Mouse (Mus musculus) NIH3T3 (cell line): ENCODE measurements at regions not wholly inside any gene's neighbourhood (a gene's known extent, or its start where the extent isn't known, plus 50 kb on each side); places are given as distances from the start of the nearest gene placed in this dataset.

ENCODE experiments used
- DNase-seq: peaks from one replicate; pipeline ENCODE4 v3.0.0-alpha.2; 2012; ENCODE audit warnings: low read depth

DNA sequence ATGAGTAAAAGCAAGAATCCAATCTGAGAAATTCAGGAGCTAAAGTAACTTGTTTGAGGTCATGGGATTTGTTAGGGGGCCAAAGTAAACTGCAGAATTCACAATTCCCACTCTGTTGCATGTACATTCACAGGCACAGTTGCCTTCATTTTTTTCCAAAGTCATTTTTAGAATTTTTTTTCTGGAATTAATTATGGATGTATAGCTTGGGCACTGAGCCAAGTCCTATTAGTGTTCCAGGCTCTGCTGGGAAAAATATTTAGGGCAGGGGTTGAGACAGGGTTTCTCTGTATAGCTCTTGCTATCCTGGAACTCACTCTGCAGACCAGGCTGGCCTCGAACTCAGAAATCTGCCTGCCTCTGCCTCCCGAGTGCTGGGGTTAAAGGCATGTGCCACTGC lies 188.3 kb downstream of the Cd83 start:
- DNase-seq: no peak

GRCm38 (mm10) chr13:43975281-43975680 lies 190.7 kb downstream of the Cd83 start:
- DNase-seq: no peak

DNA sequence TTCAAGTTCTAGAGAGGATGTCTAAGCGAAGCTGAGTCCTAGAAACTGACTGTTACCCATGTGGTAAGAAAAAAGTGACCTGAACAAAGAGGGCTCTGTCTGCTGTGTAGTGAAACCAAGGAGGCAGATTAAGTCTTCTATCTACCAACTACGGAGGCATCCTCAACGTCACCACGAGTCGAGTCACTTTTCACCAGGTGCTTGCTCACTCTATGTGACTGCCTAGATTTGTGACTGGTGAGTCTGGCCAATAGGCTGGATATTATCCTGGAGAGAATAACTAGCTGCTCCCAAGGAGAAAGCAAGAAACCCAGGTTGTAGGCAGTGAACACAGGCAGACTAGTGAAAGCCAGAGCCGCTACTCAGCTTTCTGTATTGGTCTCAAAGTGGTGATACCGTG lies 191.2 kb downstream of the Cd83 start:
- no peak for DNase-seq

DNA sequence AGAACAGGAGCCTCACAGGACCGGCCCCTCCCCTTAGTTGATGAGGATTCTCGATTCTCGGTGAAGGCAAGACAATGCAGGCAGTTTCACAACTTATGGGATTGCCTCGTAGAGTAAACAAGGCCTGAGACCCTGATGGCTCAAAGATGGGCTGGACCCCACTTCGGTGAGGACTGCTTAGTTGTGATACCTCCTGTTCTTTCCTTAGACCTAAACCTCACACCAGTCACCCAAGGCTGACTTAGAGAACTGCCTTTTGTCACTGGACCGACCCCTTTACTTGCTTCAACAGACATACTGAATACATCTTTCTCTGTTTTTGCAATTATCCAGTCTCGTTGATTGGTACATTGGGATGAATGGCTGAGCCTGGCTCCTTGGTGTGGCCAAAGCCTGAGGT lies 192.1 kb downstream of the Cd83 start:
- DNase-seq: no peak

DNA sequence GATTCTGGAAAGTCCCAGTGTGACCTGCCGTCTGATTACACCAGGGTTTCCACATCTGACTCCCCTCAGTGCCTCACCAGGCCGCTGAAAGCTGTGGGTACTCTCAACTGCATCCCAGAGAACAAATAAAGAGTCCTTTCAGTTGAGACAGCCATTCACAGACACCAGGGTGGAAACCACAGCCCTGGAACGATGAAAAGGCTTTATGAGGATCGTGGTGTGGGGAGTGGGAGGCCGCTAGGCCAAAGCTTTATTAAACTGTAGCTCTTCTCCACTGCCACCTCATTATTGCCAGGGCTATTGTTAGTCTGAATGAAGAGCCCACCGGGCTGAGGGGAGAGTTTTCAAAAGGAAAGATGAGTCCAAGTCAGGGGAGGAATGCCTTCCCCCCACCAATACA lies 202.8 kb downstream of the Cd83 start:
- DNase-seq: no peak

- DNase-seq: no peak
Observed at GRCm38 (mm10) chr13:43988421-43988820, 203.8 kb downstream of the Cd83 start.

DNA sequence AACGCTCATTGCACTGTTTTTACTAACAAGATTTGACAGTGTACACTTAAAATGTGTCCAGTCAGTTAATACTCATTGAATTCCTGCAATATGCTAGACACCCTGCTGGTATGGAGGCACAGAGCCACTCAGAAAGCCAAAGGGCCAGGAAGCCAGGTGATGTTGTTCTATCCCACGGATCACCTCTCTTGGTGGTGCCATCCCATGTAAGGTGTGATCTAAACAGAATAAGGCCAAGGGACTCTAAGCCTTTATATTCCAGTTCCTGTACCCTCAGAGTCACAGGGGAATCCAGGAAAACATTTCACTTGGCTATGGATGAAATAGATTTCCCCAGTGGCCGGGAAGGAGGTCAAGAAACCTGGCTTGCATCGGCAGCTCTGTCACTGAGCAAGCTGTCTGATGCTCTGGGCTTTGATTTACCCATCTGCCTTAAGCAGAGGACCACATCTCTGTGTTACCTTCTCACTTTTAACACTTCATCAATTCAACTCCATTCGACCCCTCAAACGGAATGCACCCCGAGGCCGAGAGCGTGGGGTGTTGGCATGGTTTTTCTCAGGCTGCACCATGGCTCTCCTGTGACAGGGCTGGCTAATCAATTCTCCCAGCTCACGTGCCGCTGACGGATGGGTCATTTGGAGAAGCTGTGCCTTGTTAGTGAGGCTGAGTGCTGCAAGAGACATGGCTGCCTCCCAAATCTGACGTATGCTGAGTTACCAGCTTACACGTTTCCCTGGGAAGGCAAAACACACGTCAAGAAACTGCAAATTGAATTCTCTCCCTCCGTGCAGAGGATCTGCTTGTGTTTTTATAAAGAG lies 205.9 kb downstream of the Cd83 start:
- DNase-seq: no peak

- peak; percentile 32 for DNase-seq
Observed at GRCm38 (mm10) chr13:43991774-43992173, 207.2 kb downstream of the Cd83 start.

DNA sequence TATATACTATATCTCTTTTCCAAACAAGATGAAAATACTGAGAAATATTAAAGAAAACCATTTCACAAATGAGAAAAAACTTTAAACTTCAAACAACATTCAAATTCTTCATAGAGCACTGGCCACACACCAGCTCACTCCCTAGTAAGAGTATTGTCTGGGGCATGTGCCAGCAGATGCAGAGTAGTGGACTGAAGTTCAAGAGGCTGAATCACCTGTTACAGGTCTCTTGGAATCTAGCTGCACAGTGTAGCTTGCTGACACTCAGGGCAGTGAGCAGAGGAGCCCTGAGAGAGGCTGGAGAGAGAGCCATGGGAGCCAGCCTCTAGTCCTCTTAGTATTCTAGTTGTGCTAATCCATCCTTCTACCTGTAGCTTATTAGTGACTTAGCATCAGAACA lies 208.4 kb downstream of the Cd83 start:
- no peak for DNase-seq

DNA sequence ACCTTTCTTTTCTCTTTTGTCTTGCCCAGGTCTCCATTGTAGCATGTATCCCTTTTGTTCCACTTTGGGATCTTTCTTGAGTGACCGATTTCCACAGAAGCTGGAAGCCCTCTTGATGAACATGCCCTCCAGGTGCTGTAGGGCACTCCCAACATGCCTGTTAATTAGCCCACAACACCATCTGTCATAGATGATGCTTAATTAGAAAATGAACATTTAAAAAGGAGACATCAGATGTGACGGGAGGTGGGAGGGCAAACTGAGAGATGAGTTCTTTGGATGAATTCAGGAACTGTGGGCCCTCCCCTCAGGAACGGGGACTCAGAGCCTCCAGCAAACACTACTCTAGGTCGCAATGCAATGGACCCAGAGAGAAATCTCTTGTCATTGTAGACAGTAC lies 209.8 kb downstream of the Cd83 start:
- DNase-seq: no peak

GRCm38 (mm10) chr13:43995623-43996022 lies 211.0 kb downstream of the Cd83 start:
- no peak for DNase-seq

DNA sequence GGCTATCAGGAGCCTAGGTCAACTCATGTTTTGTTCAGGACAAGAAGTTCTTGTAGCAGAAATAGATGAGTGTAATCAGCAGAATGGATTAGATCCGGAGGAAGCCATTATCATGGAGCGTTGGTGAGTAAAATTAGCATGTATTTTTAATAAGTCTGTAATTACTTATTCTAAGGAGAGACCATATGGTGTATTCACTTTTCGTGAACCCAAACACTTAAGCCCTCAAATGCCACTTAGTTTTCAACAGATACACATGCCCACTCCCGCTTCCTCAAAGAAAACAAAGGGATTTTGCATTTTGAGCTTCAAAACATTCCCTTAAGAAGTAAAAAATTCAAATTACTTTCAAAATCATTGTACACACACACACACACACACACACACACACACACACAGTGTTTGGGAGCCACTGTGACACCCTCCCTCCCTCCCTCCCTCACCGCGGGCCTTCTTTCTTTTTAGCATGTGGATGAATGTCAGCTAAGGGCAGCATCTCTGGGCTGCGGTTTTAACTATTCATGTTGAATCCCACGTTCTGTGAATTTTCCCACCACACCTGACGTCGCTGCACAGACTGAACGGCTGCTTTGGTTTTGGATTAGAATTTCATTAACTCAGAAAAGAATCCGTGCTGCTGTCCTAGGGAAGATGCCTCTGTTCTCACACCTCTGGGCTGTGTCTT lies 217.4 kb downstream of the Cd83 start:
- no peak for DNase-seq

DNA sequence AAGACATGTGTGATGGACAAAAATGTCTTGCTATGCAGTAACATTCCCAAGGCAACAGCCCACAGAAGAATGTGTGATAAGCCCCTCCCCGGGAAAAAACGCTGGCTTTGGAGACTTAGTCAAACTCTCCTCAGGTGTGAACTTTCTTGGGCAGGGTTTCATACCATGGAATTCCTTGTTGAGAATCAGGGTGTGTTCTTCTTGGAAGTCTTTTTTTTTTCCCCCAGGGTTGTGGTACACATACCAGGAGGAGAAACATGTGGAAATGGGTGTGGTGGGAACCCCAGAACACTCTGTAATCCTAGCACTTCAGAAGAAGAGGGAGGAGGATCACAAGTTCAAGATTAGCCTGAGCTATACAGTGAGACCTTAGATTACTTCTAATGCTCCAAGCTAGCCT lies 228.3 kb downstream of the Cd83 start:
- no peak for DNase-seq

DNA sequence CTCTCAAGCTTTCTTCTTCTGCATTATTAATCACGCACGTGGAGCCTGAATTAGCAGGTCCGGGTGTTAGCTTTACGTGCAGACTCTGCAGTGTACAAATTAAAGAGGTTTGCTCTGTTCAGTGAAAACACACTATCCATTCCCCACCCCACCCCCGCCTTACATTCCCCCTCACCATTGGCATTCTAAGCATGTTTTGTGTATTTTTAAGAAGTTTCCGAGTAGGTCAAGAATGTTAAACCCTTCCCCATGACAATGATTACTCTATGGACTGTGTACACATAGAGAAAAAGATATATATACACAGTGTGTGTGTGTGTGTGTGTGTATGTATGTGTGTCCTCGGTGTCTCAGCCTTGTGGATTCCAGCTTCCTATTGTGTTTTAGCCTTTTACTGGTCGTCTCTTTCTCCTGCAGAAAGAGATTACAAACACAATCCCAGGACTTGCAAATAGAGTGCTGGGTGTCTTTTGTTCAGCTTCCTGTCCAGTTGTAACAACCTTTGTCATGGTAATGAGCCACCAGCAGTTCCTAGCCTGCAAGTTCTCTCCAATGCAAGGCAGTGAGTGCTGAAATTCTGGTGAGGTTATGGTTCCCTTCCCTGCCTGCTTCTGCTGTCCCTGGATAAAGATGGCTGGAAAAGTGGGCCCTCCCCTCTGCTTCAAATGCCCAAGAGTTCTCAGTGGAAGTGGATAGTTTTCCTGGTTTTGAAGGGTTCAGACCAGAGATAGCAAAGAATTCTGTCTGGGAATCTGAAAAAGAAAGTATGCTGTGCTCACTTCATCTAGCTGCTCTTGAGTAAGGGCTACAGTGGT lies 234.1 kb downstream of the Cd83 start:
- no peak for DNase-seq

DNA sequence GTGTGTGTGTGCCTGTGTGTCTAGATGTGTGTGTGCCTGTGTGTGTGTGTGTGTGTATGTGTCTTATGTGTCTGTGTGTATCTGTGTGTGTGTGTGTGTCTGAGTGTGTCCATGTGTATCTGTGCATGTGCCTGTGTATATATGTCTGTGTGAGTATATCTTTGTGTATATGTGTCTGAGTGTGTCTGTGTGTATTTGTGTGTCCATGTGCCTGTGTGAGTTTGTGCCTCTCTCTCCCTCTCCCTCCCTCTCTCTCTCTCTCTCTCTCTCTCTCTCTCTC lies 234.7 kb downstream of the Cd83 start:
- no peak for DNase-seq

DNA sequence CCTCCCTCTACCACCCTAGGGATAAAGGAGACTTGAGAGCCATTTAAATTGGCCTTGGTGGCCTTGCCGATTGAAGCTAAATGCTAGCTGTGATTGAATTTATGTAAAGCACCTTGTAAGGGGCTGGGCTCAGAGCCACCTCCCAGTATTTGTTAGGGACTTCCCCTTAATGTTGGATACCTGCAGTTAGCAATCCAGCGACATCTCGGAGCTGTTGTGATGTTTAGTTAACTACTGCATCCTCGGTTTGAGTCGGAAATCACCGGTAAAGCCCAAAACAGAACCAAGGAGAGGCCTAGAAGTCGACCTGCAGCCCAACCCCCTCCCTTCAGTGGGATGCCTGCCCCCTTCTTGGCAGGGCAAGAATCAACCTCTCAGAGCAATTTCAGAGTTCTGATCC lies 236.3 kb downstream of the Cd83 start:
- DNase-seq: no peak

DNA sequence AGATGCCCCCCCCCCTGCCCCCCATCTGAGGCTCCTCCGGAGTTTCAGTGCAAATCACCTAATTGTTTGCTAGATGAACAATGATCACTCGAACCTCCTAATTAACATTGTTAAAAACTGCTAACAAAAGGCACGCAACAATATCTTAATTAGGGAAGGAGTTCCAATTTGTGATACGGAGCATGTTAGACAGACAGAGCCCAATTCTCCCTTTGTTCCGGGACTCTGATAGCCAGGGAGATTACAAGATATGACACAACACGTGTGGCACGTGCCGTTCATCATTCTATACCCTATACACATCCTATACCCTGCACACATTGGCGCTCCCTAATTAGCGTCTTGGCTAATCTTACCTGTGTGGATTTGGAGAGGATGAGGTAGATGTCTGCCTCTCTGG lies 237.5 kb downstream of the Cd83 start:
- no peak for DNase-seq

DNA sequence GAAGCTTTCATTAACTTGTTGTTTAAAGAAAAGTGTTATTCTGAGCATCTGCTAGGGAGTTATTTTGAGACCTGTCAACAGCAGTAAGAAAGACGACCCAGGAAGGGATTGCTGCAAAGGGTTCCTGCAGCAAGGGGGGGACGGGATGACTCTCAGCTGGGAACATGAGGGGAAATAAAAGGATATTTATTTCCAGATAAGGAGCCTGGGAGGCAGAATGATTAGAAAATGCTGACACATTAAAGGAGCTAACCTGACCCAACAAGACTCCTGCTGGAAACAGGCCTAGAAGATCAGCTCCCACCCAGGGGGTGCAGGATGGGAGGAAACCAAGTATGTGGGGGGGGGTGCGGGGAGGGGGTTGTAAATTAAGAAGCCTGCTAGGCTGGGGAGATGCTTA lies 240.0 kb downstream of the Cd83 start:
- no peak for DNase-seq

DNA sequence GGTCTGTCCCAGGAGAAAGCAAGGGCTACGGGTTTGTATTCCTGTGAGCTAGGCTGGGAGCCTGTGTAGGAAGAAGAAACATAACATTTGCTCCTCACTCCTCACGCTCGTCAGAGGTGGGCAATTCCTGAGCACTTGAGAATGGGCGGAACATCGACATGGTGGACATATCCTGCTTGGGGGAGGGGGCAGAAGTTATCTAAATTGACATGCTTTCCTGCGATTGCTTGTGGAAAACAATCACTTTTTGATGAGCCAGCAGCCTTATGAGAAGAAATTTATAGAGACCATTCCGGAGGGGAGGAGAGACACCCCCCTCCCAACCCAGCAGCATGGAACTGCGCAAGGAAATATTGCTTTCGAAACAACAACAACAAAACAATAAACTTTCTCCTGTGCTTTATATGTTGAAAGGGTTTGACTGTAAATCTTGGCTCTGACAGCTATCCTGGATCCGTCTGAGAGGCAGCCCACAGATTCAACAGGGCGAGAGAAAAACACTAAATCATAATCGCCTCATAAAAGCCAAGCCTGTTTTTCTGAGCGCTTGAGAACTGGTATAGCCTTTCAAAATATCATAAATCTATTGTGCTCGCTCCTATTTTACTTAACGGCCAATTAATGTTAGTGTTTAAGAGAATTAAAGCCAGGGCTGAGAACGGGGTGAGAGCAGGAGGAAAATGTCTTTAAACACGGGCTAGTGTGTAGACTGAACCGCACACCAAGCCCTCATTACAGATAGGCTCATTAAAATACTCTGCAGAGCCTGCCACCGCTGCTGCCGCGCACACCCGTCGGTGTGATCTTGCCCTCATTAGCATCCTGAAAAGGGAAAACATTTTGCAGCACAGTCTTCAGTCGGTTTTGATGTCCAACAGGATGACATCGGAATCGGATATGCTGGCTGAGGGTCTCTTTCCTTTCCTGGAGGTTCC lies 242.0 kb downstream of the Cd83 start:
- no peak for DNase-seq

- DNase-seq: no peak
Observed at GRCm38 (mm10) chr13:44028081-44028480, 243.5 kb downstream of the Cd83 start.

DNA sequence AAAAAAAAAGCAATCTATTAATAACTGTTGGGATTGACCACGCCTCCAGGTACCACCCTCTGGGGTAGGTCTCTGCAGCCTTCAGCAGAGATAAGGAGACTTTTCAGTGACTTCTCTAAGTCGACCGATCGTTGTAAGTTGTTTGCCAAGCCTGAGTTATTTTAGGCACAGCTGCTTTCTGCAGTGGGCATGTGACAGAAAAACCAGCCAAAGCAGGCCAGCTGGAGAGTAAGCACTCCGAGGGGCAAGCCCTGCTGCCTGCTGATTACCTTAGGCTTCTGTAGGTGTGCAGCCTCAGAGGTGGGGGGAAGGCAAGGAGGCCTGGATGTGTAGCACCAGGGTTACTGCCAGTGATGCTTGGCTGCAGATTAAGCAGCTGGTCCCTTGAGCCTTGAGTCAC lies 246.0 kb downstream of the Cd83 start:
- no peak for DNase-seq

DNA sequence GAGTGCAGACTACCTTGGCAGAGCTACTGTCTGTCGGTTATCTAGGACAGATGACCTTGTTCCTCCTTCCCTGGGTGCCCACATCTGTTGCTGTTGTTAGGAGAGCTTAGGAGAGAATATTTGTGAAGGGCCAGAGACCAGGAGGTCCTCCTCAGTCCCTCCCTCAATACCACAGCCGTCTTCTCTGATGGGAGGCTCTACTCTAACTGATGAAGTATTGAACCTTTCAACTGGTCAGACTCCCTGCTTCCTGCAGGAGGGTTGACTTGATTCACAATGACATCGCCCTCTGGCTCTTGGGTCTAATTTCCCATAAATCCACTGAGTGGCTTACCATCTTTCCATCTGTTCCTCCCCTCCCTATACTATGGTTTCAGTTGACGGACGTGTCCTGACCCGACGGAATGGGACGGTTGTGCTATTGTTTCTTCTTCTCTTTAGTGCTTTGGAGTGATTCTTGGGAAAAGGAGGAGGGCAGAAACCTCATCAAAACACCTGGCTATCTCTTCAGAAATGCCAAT lies 253.3 kb downstream of the Cd83 start:
- no peak for DNase-seq
